ENCODE assay signal across 26 mouse cellular contexts in the genomic region with DNA sequence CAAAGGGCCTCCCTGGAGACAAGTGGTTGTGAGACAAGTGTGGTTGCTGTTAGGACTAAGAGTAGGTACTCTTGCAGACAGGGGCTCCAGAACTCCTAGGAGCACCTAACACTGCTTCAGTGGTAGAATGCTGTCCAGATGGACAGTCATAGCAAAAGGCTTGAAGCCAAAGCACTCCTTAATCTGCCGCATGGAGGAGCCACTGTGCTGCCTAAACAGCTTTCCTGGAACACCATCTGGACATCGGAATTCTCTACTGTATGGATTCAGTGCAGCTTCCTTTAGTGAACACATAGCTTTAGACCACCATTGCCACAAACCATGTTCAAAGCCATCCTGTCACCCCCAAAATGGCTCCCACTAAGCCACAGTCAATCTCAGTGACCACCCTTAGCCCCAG.
DNase-seq lines count a peak whose midpoint lies in the region; ATAC-seq and TF ChIP-seq lines count a peak whose summit lies in the region.
"Had no signal": no experiment of that assay in that cellular context is flagged by ENCODE, and none has a peak within 500 bp of the region (broad histone marks: within the 10 kb centered on the region; RNA-seq: fewer than 3 reads in every experiment).

No protein-coding gene starts in this region.

- TF ChIP-seq EP300 in heart, adult 2 months (IDR thresholded peaks at IDR 0.05; ENCODE audit: insufficient read depth, low read depth, low read length) = no peak

- H3K4me1 ChIP-seq in cerebellum, adult 2 months (ENCODE audit: control insufficient read depth, insufficient read depth, low read length) = no peaks in the 10 kb centered on the region
- H3K4me1 ChIP-seq in heart, embryonic 12.5 days (replicated peaks) = no peaks in the 10 kb centered on the region
- H3K4me1 ChIP-seq in heart, adult 2 months (ENCODE audit: control insufficient read depth, insufficient read depth, low read length) = no peaks in the 10 kb centered on the region
- H3K4me1 ChIP-seq: forebrain, embryonic 12.5 days; limb, embryonic 12.5 days; lung, embryonic 15.5 days; midbrain, embryonic 12.5 days; neural tube, embryonic 13.5 days; stomach, embryonic 15.5 days had no signal

- no peaks in the 10 kb centered on the region for H3K79me2 ChIP-seq in heart, adult 2 months (replicated peaks; ENCODE audit: control insufficient read depth, insufficient read depth, low read length)

- H3K36me3 ChIP-seq in heart, embryonic 12.5 days = no peaks in the 10 kb centered on the region
- no peaks in the 10 kb centered on the region for H3K36me3 ChIP-seq in heart, adult 2 months (ENCODE audit: control insufficient read depth, insufficient read depth, low read length)
- H3K36me3 ChIP-seq: forebrain, embryonic 12.5 days; G1E; limb, embryonic 12.5 days; lung, embryonic 15.5 days; midbrain, embryonic 12.5 days; neural tube, embryonic 13.5 days; stomach, embryonic 15.5 days had no signal

- H3K4me2 ChIP-seq in heart, embryonic 12.5 days = no peak overlapping the region
- H3K4me2 ChIP-seq: forebrain, embryonic 12.5 days; heart, embryonic 11.5 days; hindbrain, embryonic 14.5 days; limb, embryonic 12.5 days; lung, embryonic 15.5 days; midbrain, embryonic 12.5 days; neural tube, embryonic 13.5 days; stomach, embryonic 15.5 days had no signal

- no peak overlapping the region for H3K9ac ChIP-seq in heart, embryonic 12.5 days
- H3K9ac ChIP-seq in heart, adult 2 months (ENCODE audit: low read depth, low read length) = no peak overlapping the region
- H3K9ac ChIP-seq: forebrain, embryonic 12.5 days; forebrain, postnatal 0 days; hindbrain, embryonic 14.5 days; limb, embryonic 12.5 days; lung, embryonic 15.5 days; midbrain, embryonic 12.5 days; neural tube, embryonic 13.5 days; stomach, embryonic 15.5 days had no signal

- no peak overlapping the region for H3K27ac ChIP-seq in cerebellum, adult 2 months (ENCODE audit: insufficient read depth, low read length)
- H3K27ac ChIP-seq in heart, embryonic 12.5 days (ENCODE audit: poor library complexity, severe bottlenecking) = no peak overlapping the region
- H3K27ac ChIP-seq in heart, adult 2 months = no peak overlapping the region
- H3K27ac ChIP-seq: forebrain, embryonic 12.5 days; hindbrain, embryonic 14.5 days; limb, embryonic 12.5 days; lung, embryonic 15.5 days; midbrain, embryonic 12.5 days; neural tube, embryonic 13.5 days; stomach, embryonic 15.5 days had no signal

- peak; percentile 67; the same call in 1 of the 2 replicates for TF ChIP-seq CTCF in cerebellum, adult 2 months (IDR thresholded peaks at IDR 0.05; ENCODE audit: borderline replicate concordance, insufficient read depth, low read depth, low read length)
- TF ChIP-seq CTCF in heart, adult 2 months (IDR thresholded peaks at IDR 0.05) = no peak

- intact Hi-C loops in heart, adult 2 months (cut with DNase I) = no loop called here

- peak; percentile 81 for ATAC-seq in frontal cortex, adult (ENCODE audit: low TSS enrichment)
- no peak for ATAC-seq in heart, embryonic 12.5 days (ENCODE audit: insufficient number of reproducible peaks, low FRiP score)
- ATAC-seq: forebrain, postnatal 0 days; inflammation-experienced regulatory T-cells, adult 6 months had no signal

- no peaks in the 10 kb centered on the region for H3K9me3 ChIP-seq in heart, embryonic 12.5 days (replicated peaks)
- H3K9me3 ChIP-seq: forebrain, embryonic 12.5 days; limb, embryonic 12.5 days; lung, embryonic 15.5 days; midbrain, embryonic 12.5 days; neural tube, embryonic 13.5 days; stomach, embryonic 15.5 days had no signal

- TF ChIP-seq POLR2A in cerebellum, adult 2 months (IDR thresholded peaks at IDR 0.05; ENCODE audit: borderline replicate concordance, insufficient read depth, low read length) = no peak
- no peak for TF ChIP-seq POLR2A in heart, adult 2 months (IDR thresholded peaks at IDR 0.05; ENCODE audit: insufficient read depth, low read depth, low read length)

- WGBS in cerebellum, adult 2 months = 31% methylated on average over 2 of the region's 2 CpGs
- WGBS in heart, embryonic 12.5 days = 89% methylated on average over 2 of the region's 2 CpGs
- WGBS in heart, adult 2 months = 78% methylated on average over 2 of the region's 2 CpGs

- no peaks in the 10 kb centered on the region for H3K27me3 ChIP-seq in cerebellum, adult 2 months (ENCODE audit: control insufficient read depth, insufficient read depth, low read length)
- no peaks in the 10 kb centered on the region for H3K27me3 ChIP-seq in heart, embryonic 12.5 days (replicated peaks)
- no peaks in the 10 kb centered on the region for H3K27me3 ChIP-seq in heart, adult 2 months (ENCODE audit: control insufficient read depth, insufficient read depth, low read length)
- H3K27me3 ChIP-seq: forebrain, embryonic 12.5 days; limb, embryonic 12.5 days; lung, embryonic 15.5 days; midbrain, embryonic 12.5 days; neural tube, embryonic 13.5 days; stomach, embryonic 15.5 days had no signal

- DNase-seq in frontal cortex, postnatal 10 days (ENCODE audit: low spot score in 2 of 2) = no peak
- peak; percentile 76 for DNase-seq in brain, adult 2 months (ENCODE audit: low read depth, low spot score)
- DNase-seq in cerebellum, adult 2 months = peak; percentile 15 to 31
- peak; percentile 36 to 41 for DNase-seq in cerebellum, postnatal 14 days
- DNase-seq in gastrocnemius, adult 18-20 months (ENCODE audit: low spot score) = no peak
- DNase-seq in heart, adult 2 months = no peak
- DNase-seq: adrenal gland, postnatal 10 days; forebrain, postnatal 0 days; gastrocnemius, postnatal 25 days; heart, adult 11 months; heart, postnatal 4 days; kidney, adult 2 months; kidney, postnatal 4 days; thymus, postnatal 14 days had no signal

- no peak overlapping the region for H3K4me3 ChIP-seq in cerebellum, adult 2 months (replicated peaks; ENCODE audit: insufficient read depth, low read depth, low read length)
- no peak overlapping the region for H3K4me3 ChIP-seq in heart, embryonic 12.5 days
- no peak overlapping the region for H3K4me3 ChIP-seq in heart, adult 2 months
- H3K4me3 ChIP-seq: forebrain, embryonic 12.5 days; limb, embryonic 12.5 days; lung, embryonic 15.5 days; midbrain, embryonic 12.5 days; neural tube, embryonic 13.5 days; stomach, embryonic 15.5 days had no signal

Comparison
In these comparisons a context has a peak if more than half of its experiments do, and no peak if none do; other contexts are left out.
1. DNase-seq: peak in brain, adult 2 months (single experiment), cerebellum, adult 2 months (2 of 2) and cerebellum, postnatal 14 days (2 of 2); none in frontal cortex, postnatal 10 days (0 of 2), gastrocnemius, adult 18-20 months (single experiment) and heart, adult 2 months (0 of 2).